Mouse (Mus musculus) forelimb bud, embryonic 11.5 days (tissue): ENCODE data around the gene Arhgap6.
"Not testable (repeated sequence)": the region's sequence is repeated elsewhere in the genome, so short reads cannot be mapped to it uniquely, and the experiment has no call there.

Experiments
- DNase-seq: peaks from one replicate; pipeline ENCODE4 v3.0.0-alpha.2; 2012; ENCODE audit warnings: low read depth, low spot score

Gene Arhgap6

DNA sequence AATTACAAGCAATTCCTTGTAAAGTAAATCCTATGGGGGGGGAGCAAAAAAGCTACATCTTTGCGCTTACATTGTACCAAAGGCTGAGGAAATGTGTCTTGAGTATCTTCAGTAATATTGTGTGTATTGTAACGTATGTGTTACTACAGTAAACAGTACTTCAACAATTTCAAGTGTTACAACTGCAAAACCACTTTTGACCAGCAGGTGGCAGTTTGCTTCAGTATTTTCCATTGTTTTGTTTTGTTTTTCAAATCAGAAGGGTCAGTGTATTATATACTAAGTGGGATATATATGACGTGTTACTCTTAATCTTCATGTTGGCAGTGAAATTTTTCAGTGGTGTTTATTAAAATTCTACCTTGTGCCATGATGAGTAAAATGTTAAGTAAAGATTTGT, 509.0 kb downstream of the Arhgap6 start:
- peak; percentile 53 for DNase-seq

DNA sequence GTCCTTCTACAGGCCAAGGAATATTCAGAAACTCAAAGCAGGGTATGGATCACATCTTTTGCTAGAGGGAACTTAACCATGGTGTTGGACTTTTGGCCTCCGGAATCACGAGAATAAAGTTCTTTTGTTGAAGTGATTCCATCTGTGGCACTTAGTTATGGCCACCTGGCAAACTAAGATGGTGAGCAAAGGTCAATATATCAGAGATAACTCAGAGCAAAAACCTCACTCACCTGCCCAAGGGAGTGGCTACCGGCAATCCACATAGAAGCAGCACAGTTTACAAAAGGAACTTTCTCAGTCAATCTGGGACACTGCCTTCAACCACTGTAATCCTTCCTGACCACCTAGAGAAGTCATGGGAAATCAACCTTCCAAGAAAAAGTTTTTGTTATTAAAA, 513.7 kb downstream of the Arhgap6 start:
- no peak for DNase-seq

GRCm38 (mm10) chrX:169319066-169319760, 524.3 kb downstream of the Arhgap6 start:
- DNase-seq = no peak

- DNase-seq = peak; percentile 86
Observed at GRCm38 (mm10) chrX:169319945-169320667, 525.2 kb downstream of the Arhgap6 start, which contains the start of gene Hccs. Gene Hccs, minus strand, starts transcription at chrX:169320372.

GRCm38 (mm10) chrX:169320668-169321005, 525.7 kb downstream of the Arhgap6 start:
- not testable (repeated sequence) for DNase-seq

DNA sequence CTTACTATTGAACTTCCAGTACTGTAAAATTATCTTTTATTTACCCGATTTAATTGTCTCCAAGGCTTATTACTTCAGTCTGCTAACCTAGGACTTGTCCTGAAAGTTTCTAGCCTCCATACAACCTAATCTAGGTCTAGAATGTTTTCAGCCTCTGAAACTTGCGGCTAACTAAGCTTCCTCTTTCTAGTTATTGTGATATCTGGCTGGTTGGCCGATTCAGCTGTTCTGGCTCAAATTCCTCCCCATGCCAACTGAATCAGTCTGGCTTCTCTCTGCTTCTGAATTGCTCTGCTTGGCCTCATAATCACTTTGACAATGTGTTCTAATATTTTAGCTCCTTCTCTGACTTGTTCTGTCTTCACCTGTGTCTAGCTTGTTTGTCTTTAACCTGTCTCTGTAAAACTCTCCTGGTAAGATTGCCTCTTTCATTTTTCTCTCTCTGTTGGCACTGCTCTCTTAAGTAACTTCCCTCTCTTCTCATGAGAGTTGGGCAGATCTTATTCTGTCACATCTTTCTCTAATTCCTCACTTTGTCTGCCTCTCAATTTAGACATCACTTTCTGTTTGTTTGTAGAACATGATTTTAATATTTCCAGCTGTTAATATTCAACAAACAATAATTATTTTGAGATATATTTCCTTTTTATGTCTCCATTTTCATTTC, 531.2 kb downstream of the Arhgap6 start:
- DNase-seq = no peak

DNA sequence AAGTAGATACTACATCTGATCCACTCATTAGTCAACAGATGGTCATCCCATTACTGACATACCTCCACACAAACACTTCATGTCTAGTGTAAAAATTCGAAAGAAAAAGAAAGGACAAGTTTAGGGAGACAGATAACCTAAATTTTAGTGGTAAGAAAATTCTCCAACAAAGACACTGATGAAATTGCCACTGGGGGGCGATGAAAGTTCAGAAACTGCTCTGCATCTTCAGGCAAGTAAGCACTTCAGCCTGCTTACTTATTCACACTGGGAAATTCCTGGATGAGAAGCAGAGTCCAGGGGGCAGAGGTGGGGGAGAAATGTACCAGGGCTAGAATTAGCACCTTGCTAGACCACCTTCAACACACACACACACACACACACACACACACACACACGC, 537.4 kb downstream of the Arhgap6 start:
- DNase-seq = peak; percentile 23

DNA sequence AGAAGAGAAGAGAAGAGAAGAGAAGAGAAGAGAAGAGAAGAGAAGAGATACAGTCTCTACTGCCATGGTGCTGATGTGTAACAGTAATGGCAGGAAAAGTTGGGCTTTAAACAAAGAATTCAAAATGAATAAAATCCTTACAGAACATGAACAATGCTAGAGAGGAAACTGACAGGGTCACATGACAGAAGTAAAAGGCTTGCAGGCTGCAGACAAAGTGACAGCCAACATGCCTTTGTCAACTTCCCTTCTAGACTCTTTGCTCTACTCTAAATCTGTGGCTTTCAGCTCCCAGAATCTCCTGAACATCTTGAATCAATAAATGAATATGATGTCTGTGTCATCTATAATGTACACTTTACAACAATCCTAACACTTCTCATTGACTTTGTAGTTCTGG, 542.7 kb downstream of the Arhgap6 start:
- DNase-seq = no peak

DNA sequence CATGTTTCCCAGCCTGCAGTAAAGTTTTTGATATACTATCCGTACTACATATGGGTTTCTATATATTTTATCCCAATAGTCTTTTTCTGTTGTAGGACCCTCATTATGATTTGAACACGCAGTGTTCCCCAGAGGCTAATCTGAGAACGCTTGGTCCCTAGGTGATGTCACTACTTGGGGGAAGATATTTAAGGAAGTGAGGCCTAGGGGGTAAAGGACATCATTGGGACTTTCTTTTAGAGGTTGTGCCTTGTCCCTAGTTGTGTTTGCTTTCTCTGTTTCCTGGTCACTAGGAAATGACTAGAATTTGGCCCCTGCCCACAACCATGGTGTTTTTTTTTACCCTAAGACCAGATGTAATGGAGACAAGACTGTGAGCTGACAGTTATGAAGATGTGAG, 543.3 kb downstream of the Arhgap6 start:
- no peak for DNase-seq
